In genomic region chr16:55922079-55922478, GRCm38 (mm10) we compare ENCODE assay signal across 21 mouse cellular contexts.
"Had no signal": no experiment of that assay in that cellular context is flagged by ENCODE, and none has a peak within 500 bp of the region (broad histone marks: within the 10 kb centered on the region; RNA-seq: fewer than 3 reads in every experiment).

No protein-coding gene starts in this region.

- H3K4me1 ChIP-seq: limb, embryonic 12.5 days; limb, embryonic 15.5 days; lung, embryonic 15.5 days; midbrain, embryonic 10.5 days; midbrain, embryonic 13.5 days; neural tube, embryonic 13.5 days had no signal

- DNase-seq: kidney, adult 2 months; kidney, postnatal 25 days; left cerebral cortex, postnatal 4 days; lung, adult 18-20 months; lung, postnatal 10 days; lung, postnatal 36 days; retina, postnatal 1 day; thymus, adult 2 months; thymus, postnatal 14 days; thymus, postnatal 4 days had no signal

- H3K4me3 ChIP-seq: left cerebral cortex, adult 2 months; limb, embryonic 12.5 days; limb, embryonic 15.5 days; lung, embryonic 15.5 days; megakaryocyte, embryonic 14.5 days; midbrain, embryonic 10.5 days; midbrain, embryonic 13.5 days; myocyte; neural tube, embryonic 13.5 days had no signal

- H3K27ac ChIP-seq: kidney, postnatal 0 days; limb, embryonic 12.5 days; limb, embryonic 15.5 days; liver, embryonic 14.5 days; lung, embryonic 15.5 days; midbrain, embryonic 10.5 days; midbrain, embryonic 13.5 days; neural tube, embryonic 13.5 days had no signal
